Mouse (Mus musculus): ENCODE measurements around the gene Aup1. TPM values are rescaled to one million over a fixed set of nuclear protein-coding genes. Genes with fewer than 3 reads are reported as not detected.

Aup1 gene
- total RNA-seq, 4 experiments from 2014 or later = 98.7 to 123 (median 111) TPM

- DNase-seq (ENCODE audit: low spot score in 2 of 2) = no peak
Observed at GRCm38 (mm10) chr6:83031111-83031510, 23.2 kb upstream of the Aup1 start.

- DNase-seq (ENCODE audit: low spot score in 2 of 2) = no peak
Observed at GRCm38 (mm10) chr6:83031921-83032590, 22.3 kb upstream of the Aup1 start.

DNA sequence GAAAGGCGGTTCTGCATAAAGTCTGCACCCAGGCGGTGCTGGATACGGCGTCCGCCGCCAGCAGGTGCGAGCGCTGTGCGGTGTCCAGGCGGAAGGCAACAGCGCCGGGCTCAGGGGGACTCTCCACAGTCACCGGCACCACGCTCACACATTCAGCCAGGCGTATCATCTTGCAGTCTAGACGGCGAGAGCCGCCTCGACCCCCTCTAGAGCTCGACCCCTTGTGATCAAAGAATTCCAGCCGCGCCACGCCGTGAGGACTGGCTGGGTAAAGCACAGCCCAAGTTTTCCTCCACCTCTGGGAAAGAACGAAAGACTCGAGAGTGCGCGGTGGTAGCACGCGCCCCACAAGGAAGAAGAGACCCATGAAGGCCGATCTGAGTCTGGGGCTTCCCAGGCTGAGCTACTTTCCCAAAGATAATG lies 21.5 kb upstream of the Aup1 start:
- no peak for DNase-seq (ENCODE audit: low spot score in 2 of 2)

DNA sequence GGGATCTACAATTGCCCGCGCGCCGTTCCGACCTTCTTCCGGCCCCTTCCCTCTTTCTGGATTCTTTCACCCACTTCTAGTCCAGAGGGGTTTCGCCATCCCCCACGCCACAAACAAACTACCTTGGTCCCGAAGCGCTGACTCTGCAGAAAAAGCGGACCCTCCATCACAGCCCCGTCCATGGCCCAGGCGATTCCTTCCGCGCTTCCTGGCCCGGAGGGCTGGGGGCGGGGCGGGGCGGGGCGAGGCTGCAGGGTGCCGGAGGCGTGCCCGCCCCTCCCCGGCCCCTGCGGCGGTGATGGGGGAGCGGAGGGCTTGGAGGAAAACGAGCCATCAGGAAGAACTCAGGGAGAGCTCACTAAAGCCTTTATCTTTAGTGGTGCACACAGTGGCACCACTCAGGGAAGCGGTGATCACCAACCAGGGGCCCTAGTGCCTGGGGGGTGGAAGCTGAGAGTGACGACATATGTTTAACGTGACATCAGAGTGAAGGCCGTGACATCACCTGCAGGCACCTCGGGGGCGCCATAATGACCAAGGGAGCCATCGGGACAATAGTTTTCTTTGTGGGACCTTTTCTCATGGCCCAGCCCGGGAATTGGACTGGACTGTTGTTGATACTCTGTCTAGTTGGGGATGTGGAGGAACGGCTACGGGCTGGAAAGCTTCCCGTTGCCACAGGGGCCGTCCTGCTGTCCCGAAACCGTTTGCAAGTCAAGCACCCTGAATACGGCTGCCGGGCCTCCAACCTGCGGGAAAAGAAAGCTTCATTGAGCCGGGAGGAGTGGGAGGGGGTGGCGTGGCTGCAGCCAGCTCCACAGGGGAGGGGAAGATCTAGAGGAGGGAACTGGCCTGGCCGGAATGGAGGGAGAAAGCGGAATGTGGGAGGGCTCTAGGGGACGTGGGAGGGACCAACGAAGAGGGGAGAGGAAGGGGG lies 20.8 kb upstream of the Aup1 start, which contains the start of the genes Dok1 and Loxl3:
Dok1 (minus strand) TSS at position 223 of the 937 bp plus-strand sequence.
Loxl3 (plus strand) TSS at position 925 of the 937 bp plus-strand sequence.
- DNase-seq (ENCODE audit: low spot score in 2 of 2) = no peak

DNA sequence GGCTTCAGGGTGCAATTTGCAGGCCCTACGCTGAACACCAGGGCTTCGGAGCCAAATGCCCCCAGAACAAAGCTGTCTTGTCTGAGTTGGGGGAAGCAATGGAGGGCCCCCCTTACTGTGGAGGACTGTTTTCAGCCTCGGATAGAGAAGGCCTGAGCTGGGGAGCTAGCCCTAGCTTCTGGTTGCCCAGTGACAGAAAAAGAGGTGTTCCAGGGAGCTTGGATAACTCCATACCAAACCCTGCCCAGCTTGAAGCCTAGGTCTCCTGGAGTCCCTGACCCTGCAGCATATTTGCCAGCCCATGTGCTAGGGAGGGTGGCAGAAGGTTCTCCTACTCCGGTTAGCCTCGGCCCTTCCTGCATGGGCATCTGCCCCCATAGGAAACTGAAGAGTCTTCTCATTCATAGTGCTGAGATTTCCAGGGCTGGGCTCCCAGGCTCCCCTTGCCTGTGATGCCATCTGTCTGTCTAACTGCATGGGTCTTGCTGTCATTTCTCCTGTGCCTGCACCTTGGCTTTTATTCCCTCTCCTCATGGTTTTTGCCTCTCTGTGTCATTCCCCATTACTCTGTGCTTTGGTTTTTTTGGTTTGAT lies 19.8 kb upstream of the Aup1 start:
- DNase-seq (ENCODE audit: low spot score in 2 of 2) = no peak

DNA sequence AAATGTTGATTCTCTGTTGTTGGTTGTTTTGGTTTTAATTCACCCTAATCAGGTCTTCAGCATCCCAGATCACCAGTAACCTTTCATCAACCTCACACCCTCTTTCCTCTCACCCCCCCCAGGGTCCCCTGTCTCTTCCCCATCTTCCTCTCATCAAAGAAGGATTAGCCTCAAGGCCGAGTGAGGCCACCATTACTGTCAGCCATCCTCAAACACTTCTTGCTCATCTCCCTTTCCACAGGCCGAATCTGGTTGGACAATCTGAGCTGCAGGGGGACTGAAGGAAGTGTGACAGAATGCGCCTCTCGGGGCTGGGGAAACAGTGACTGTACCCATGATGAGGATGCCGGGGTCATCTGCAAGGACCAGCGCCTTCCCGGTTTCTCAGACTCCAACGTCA lies 17.1 kb upstream of the Aup1 start:
- DNase-seq (ENCODE audit: low spot score in 2 of 2) = no peak

DNA sequence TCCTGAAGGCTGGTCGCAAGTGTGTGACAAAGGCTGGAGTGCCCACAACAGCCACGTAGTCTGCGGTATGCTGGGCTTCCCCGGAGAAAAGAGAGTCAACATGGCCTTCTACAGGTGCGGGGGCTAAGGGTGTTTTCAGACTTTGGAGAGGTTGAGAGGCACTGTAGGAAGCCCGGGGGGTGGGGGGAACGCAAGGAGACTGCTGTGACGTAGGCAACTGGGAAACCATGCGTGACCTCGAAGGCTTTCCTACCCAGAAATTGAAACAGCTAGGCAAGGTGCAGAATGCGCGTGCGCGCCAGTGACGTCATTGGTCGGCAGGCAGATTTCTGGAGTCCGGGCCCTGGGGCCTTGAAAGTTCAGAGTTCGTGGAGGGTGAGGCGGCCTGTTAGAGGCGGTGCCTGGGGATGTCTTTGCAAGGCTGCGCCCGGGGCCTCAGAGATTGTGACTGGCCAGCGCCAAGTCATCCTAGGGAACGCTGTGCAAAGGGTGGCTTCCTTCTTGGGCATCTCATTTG lies 15.8 kb upstream of the Aup1 start:
- DNase-seq (ENCODE audit: low spot score in 2 of 2) = peak; percentile 76 to 95

- DNase-seq (ENCODE audit: low spot score in 2 of 2) = no peak
Observed at GRCm38 (mm10) chr6:83040601-83041000, 13.7 kb upstream of the Aup1 start.

DNA sequence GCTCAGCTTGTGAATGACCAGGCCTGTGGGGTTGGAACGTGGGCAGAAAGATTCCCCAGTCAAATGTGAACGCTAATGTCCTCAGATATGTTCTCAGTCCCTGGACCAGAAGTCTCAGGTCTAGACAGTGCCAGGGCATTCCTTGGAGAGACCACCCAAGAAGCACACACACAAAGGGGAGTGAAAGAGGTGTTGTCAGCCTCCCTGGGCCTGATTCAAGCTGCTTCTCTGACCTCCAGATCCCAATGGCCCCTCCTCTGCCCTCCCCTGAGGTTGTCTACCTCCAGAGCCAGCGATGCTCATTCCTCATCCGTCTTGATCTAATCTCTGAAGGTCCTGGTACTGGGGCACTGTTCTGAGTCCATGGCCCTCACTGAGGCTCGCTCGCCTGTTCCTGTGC lies 10.8 kb upstream of the Aup1 start:
- DNase-seq (ENCODE audit: low spot score in 2 of 2) = no peak

DNA sequence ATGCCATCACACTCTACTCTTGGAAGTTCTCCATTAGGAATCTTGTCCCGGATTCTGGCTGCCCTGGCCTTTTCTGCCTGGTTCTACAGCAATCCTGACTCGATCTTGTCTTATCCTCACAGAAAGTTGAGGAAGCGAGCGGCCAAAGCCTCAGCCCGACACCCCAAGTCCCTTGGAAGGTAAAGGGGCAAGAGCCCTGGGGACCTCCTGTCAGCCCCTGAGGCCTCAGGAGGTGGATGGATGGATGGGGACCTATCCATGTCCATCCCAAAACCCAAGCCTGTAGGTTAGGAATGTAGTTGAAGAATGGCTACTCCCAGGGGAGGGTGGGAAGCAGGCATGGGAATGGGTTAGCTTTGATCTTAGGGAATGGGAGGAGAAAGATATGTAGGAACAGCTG lies 10.3 kb upstream of the Aup1 start:
- no peak for DNase-seq (ENCODE audit: low spot score in 2 of 2)

GRCm38 (mm10) chr6:83044742-83045141 lies 9.6 kb upstream of the Aup1 start:
- no peak for DNase-seq (ENCODE audit: low spot score in 2 of 2)

DNA sequence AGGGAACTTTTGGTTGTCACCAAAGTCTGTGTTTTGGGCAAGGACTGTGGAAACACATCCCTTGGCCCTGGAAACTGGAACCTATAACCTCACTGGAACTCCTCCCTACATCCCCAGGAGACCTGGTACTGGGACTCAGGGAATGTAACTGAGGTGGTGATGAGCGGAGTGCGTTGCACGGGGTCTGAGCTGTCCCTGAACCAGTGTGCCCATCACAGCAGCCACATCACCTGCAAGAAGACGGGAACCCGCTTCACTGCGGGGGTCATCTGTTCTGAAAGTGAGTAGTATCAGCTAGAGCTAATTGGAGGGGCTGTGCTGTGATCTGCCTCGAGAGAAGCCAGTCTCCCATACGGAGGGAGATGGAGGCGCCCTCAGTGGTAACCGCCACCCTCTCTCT lies 5.0 kb upstream of the Aup1 start:
- DNase-seq (ENCODE audit: low spot score in 2 of 2) = no peak

DNA sequence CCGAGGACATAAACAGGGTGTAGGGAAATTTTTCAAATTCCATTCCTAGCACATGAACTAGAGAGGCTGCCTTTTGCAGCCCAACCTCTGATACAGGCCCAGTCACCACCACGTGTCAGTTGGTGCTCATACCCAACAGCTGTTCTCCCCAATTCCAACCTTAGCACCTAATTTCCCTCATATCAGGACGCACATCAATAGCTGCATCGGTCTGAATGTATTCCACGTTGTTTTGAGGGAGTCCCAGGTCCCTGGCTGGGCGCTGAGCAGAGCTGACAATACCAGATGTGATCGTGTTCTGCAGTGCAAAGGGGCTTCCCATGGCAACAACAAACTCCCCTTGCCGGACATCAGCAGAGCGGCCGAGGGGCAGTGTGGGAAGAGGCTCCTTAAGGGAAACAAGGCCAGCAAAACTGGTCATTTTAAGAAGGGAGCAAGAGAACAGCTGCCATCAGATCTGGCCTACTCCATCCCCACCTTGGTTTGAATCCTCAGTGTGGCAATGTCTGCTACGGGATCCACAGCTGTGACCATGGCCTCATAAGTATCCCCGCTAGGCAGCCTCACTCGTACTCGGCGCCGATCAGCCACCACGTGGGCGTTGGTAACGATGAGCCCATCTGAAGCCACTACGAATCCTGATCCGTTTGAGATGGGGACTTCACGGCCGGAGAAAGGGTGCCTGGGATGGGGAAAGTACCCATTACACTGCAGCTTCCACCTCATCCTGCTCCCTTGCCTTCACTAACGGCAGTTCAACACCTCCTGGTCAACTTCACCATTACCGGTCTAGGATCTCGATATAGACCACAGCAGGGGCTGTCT lies 973 bp upstream of the Aup1 start:
- DNase-seq (ENCODE audit: low spot score in 2 of 2) = no peak

DNA sequence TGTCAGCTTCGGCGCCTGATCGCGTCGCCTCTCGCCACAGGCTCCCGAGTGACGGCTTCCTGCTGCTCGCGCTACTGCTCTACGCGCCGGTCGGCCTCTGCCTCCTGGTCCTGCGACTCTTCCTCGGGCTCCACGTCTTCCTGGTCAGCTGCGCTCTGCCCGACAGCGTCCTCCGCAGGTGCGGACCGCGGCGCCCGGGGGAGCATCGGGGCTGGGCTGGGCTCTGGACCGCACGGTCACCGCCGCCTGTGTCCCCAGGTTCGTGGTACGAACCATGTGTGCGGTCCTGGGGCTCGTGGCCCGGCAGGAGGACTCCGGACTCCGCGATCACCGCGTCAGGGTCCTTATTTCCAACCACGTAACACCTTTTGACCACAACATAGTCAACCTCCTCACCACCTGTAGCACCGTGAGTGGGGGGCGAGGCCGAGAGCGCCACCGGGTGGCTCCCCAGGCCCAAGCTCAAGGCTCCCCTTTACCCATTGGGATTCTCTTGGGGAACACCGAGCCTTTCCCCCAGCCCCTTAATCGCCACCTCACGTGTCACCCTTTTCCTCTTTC lies 630 bp downstream of the Aup1 start, which contains the start of gene Htra2:
Htra2 (minus strand) TSS at position 403 of the 561 bp plus-strand sequence.
- peak in 1 of 2 experiments; percentile 32 for DNase-seq (ENCODE audit: low spot score in 2 of 2)

GRCm38 (mm10) chr6:83057790-83058189 lies 3.5 kb downstream of the Aup1 start, which contains the start of gene Dqx1:
Gene Dqx1 (plus strand): TSS chr6:83057844.
- no peak for DNase-seq (ENCODE audit: low spot score in 2 of 2)

- no peak for DNase-seq (ENCODE audit: low spot score in 2 of 2)
Observed at GRCm38 (mm10) chr6:83058725-83059124, 4.4 kb downstream of the Aup1 start.

DNA sequence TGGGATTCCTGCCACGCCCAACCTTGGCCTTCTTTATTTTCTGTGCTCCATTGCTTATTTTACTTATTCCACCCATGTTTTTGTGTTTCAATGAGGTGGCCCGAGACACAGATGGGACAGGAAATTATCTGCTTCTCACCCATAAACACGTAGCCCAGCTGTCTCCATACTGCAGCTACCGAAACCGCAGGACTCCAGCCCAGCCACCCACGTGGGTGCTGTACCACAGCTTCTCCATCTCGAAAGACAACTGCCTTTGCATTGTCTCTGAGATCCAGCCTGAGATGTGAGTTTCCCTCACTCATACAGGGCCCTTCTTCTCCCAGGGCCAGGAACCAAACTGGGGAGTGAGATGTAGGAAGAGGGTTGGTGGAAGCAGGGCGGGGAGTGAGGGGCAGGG lies 11.7 kb downstream of the Aup1 start:
- no peak for DNase-seq (ENCODE audit: low spot score in 2 of 2)

DNA sequence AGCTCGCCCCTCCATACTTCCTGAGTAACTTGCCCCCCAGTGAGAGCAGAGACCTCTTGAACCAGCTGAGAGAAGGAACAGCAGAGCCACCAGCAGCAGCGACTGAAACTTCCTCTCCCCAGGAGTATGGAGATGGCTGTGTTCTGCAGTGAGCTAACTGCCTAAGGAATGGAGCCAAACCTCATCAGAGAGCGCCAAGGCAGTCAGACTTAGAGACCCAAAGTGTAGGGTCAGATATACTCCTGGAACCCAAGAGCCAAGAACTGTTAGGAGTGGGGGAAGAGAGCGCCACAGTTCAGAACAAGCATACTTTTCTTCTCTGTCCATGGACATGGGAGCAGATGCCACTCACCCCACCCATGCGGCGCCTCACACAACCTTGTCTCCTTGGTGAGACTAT lies 12.1 kb downstream of the Aup1 start:
- DNase-seq (ENCODE audit: low spot score in 2 of 2) = no peak

DNA sequence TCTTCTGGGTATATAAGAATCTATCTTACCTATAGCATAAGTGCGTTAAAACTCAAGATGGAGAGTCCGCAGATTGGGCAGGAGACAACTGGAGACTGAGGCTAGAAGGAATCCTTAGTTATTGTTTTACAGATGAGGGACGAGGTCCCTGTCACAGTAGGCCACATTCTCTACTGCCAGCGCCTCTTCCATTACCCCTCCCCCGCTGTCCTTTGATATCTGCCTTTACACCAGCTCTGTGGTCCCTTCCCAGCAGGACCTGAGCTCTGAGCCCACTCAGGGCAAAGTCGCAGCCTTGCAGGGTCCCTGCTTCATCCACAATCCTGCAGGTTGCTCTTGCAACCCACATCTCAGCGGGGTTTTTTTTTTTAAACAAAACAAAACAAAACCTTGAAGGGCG lies 13.9 kb downstream of the Aup1 start:
- DNase-seq (ENCODE audit: low spot score in 2 of 2) = no peak

- no peak for DNase-seq (ENCODE audit: low spot score in 2 of 2)
Observed at GRCm38 (mm10) chr6:83068706-83069487, 14.6 kb downstream of the Aup1 start.

Data from left cerebral cortex, adult 8-10 months (tissue).